Mouse (Mus musculus) spleen, postnatal 14 days (tissue): ENCODE measurements around the gene Zfp748.
A peak's percentile ranks its signal among the peaks of the same experiment; 100 is the strongest.

Source experiments
- DNase-seq, 2 experiments: peaks; one replicate each; pipeline ENCODE4 v3.0.0; 2021 to 2022; ENCODE audit warnings: low spot score in 2 of 2

Gene Zfp748

DNA sequence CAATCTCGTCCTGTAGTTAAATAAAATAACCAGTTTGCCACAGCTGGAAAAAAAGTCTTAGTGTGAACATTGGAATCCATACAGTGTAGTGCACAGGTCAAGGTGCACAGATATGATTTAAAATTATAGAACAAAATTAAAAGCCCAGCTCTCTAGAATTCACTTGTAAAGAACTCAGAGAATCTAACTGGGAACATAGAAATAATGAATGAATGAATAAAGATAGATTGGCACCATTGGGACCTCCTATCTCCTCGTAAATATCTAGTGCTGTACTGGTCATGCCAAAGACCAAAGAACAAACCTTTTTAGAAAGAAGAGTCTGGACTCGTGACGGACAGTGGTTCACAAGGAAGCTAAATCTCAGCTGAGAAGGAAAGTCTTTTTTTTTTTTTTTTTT, at the start of gene Zfp748:
Gene Zfp748 (minus strand): TSS at position 101 of the 400 bp plus-strand sequence.
- DNase-seq = no peak

DNA sequence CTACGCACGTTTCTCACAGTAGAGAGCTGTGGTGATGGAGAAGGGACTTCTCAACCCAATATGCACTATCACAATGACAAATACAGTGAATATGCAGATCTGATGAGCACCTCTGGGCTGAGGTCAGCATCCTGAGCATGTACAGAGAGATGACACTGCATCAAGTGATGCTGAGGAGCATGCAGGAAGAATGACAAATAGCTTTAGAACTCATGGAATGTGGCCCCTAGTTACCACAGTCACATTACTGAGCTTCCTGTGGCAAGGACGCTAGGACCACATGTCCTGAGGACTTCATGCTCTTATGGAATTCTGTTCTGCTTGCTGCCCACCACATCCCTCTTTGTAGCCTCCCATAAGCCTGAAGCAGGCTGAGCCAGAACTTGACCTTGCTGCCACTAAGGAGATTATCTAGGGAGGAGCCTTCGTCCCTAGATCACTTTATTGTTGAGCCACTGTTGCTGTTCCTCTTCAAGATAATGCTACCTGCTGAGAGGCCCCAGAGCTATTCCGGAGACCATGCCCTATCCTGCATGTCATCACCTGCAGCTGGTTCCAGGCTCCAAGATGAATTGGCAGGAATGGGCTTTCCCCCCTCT, 19.1 kb upstream of the Zfp748 start:
- DNase-seq = no peak

DNA sequence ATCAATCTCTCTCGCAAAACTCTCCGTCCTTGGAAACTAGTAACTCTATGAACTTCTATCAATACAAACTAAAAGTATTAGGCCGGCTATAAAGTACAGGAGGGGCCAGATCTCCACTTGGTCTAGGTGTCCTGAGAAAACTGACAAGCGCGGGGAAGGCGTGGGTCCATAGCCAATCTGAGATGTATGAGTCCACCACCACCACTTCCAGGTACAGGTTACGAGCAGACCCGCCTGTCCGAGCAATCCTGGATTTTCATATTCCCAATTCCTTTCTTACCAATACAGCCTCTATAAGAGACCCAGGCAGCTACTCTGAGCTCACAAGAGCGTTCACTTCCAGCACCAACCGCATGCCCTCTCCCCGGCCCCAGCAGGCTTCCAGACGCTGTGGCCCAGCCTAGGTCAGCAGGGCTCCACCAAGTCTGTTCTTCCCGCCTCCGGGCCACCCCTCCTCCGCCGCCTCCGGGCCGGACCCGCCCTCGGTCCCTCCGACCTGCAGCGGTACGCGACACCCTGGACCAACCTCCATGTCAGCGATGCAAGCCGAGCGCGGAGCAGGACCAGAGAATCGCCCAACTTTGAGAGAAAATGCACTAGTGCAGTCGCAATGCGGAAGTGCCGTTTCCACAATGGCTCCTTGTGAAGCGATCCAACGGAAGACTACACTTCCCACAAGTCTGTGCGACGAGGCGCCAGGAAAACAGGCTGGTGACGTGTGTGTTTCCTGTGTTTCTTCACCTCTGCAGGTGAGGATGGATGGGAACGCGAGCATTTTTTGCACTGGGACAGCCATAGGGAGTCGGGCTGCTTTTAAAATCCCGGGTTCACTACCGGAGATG, 904 bp downstream of the Zfp748 start:
- DNase-seq = peak; percentile 49 to 72

DNA sequence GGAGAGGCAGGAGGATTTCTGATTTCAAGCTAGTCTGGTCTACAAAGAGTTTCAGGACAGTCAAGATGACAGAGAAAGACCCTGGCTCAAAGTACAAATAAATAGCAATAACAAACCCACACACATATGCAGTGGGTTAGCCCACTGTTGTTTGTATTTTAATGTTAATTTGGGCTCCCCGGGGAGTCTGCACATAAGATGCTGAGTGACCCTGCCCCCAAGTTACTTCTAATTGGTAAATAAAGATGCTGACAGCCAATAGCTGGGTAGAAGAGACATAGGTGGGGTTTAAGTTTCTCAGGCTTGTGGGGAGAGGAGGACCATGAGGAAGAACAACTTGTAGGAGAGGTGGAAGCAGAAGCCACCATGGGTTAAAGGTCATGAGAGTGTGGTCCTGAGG, 7.7 kb downstream of the Zfp748 start:
- no peak for DNase-seq

DNA sequence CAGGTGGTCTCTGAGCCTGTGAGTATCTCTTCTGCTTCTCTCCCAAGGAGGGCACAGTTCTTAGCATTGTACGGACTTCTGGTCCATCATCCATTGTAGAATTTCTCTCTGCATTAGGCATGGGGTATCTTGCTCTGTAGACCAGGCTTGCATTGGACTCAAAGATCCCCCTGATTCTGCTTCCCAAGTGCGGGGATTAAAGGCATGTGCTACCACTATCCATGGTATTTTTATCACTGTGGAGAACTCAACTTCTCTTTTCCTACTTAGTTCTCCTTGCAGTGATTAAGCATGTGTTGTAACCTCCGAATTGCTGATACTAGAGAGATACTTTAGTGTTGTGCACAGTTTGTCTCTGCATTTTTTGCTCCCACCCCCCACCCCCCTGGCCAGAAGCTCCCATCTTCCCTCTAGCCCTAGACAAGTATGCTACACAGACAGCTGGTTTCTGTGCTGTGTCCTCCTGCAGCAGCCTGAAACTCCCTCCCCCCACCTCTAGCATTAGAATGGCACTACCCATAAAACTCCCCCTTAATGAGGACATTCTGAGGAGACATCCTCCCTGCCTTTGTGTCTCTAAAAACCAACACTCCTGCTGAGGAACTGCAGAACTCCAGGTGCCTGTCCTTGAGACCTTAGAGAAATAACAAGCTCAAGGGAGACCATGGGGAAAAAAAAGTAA, 26.4 kb downstream of the Zfp748 start:
- no peak for DNase-seq

DNA sequence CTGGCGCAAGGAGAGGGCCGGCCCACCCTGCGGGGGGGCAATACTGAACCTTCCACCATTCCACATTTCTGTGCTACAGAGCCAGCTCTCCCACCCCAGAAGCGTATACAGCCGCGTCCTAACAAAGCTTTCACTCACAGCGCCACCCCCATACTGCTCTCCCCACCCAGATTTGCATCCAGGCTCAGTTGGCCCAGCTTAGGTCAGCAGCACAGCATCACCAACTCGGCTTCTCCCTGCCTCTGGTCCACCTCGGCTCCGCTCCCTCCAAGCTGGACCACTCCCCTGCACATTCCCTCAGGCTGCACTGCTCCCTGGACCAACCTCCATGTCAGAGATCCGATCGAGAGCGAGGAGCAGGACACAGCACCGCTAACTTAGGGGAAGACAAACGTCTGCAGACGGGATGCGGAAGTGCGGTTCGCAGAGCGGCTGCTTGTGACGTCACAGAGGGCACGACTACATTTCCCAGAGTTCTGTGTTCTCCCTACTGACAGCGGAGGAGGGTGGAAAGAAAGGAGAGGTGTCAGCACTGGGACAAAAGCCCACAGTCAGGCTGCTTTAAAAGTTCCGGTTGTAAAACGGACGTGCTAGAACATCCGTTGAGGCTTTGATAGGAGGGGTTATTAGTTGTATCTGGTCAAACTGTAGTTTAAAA, 27.7 kb downstream of the Zfp748 start, which contains the start of the genes Gm26965 and Zfp87:
Gene Gm26965 (minus strand): TSS at position 399 of the 658 bp plus-strand sequence.
Gene Zfp87 (minus strand): TSS at position 425 of the 658 bp plus-strand sequence.
- peak; percentile 77 to 87 for DNase-seq

DNA sequence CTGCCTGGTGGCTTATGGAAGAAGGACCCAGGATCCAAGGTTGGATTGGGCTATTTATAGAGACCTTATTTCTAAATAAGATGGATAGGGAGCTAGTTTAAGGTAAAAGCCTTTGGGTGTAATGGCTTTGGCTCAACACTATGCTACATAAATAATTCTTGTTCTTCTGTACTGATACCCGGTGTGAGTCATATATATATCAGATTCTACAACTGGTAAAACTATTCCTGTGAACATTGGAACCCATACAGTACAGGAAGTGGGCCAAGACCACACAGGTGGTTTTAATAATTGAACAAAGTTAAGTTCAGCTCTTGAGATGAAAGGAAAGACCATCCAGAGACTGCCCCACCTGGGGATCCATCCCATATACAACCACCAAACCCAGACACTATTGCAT, 52.7 kb downstream of the Zfp748 start:
- no peak for DNase-seq

DNA sequence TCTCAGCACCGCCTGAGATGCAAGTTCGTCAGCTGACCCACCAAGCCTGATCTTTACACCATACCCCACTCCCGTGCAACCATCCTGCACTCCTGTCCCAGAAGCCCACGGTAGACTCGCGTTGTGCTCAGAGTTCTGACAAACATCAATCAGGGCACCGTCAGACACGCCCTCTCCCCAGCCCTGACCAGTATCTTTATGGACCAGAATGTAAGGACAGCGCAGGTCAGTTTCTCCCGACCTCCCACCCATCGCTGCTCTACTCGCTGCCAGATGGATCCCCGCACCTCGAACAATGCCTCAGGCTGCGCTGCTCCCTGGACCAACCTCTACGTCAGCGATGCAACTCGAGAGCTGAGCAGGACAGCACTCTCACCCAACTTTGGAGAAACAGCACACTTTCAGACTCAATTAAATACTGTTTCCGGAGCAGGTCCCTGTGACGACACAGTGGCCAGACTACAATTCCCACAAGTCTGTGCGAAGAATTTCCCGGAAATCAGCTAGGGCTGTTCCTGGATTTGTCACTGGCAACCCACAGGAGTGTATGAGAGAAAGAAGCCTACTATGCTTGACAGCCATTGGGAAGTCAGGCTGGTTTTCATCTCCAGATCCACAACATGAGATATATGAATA, 53.4 kb downstream of the Zfp748 start, which contains the start of gene Zfp58:
Gene Zfp58 (minus strand): TSS at position 472 of the 636 bp plus-strand sequence.
- DNase-seq = peak; percentile 39 to 67

DNA sequence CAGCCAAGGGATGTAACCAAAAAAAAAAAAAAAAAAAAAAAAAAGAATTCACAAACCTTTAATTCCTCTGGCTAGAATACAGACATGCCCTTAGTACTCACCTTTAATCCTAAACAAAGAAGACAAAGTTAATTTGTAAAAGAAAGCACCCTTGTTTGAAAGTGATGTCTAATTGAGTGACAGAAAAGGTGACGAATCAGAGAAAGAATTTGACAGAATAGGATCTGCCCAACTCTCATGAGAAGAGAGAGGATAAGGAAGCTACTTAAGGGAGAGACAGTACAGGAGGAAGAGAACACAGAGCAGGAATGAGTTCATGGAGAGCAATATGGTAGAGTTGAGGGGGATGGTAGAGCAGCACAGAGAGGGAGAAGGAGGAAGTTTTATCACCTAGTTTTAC, 58.0 kb downstream of the Zfp748 start:
- DNase-seq = no peak
